Mouse (Mus musculus) lung, adult 2 months (tissue): ENCODE data around the gene Galk2.

Experiments
- CTCF ChIP-seq: fragments of 200-500 bp; IDR thresholded peaks from 2 replicates; pipeline ENCODE4 v1.5.1; 2011; ENCODE audit warnings: mild to moderate bottlenecking, low read length, control low read depth; ENCODE audit not compliant: insufficient read depth
- POLR2A ChIP-seq: fragments of 200-500 bp; IDR thresholded peaks from 2 replicates; pipeline ENCODE4 v1.6.1; 2011; ENCODE audit warnings: low read depth, mild to moderate bottlenecking, control low read depth, low read length, borderline replicate concordance; ENCODE audit errors: extremely low read depth

GRCm38 (mm10) chr2:126033114-126033972 is 174.4 kb downstream of the Galk2 start:
- no peak for TF ChIP-seq CTCF
- no peak for TF ChIP-seq POLR2A
